Mouse (Mus musculus) hindbrain, embryonic 16.5 days (tissue): Measurements from ENCODE around the gene Ppp2r5e. TPM values are rescaled to one million over a fixed set of nuclear protein-coding genes. Genes with fewer than 3 reads are reported as not detected.

Experiments
- ATAC-seq: fragments of 200-750 bp; cut with Nextera tagmentation; 2 replicates; pipeline ENCODE4 v1.8.0; 2017; ENCODE audit warnings: moderate TSS enrichment, moderate library complexity
- H3K27ac ChIP-seq: fragments of 300-500 bp; sonication (generic); 2 replicates; pipeline ENCODE4 v1.5.1; 2014; ENCODE audit warnings: low read depth, mild to moderate bottlenecking, control low read depth, low read length, moderate library complexity
- H3K27me3 ChIP-seq: fragments of 300-500 bp; sonication (generic); replicated peaks from 2 replicates; pipeline ENCODE4 v1.6.1; 2014; ENCODE audit warnings: low read length; ENCODE audit not compliant: control insufficient read depth, insufficient read depth
- H3K36me3 ChIP-seq: fragments of 300-500 bp; sonication (generic); 2 replicates; pipeline ENCODE4 v1.6.1; 2014; ENCODE audit warnings: mild to moderate bottlenecking, low read length, moderate library complexity, mixed read lengths; ENCODE audit not compliant: control insufficient read depth, insufficient read depth
- H3K4me1 ChIP-seq: fragments of 300-500 bp; sonication (generic); 2 replicates; pipeline ENCODE4 v1.6.1; 2014; ENCODE audit warnings: low read depth, low read length; ENCODE audit not compliant: control insufficient read depth, insufficient read depth
- H3K4me2 ChIP-seq: fragments of 300-500 bp; sonication (generic); 2 replicates; pipeline ENCODE4 v1.6.1; 2014; ENCODE audit warnings: mild to moderate bottlenecking, low read length, control low read depth, moderate library complexity
- H3K4me3 ChIP-seq: fragments of 300-500 bp; sonication (generic); 2 replicates; pipeline ENCODE4 v1.5.1; 2014; ENCODE audit warnings: mild to moderate bottlenecking, low read length, control low read depth, moderate library complexity
- H3K9ac ChIP-seq: fragments of 300-500 bp; sonication (generic); 2 replicates; pipeline ENCODE4 v1.6.1; 2014; ENCODE audit warnings: low read depth, mild to moderate bottlenecking, control low read depth, low read length, moderate library complexity
- H3K9me3 ChIP-seq: fragments of 300-500 bp; sonication (generic); 2 replicates; pipeline ENCODE4 v1.6.1; 2014; ENCODE audit warnings: mild to moderate bottlenecking, low read length, moderate library complexity; ENCODE audit not compliant: control insufficient read depth
- WGBS: fragments of 180-500 bp; shearing (Covaris S2); extraction: QIAGEN DNeasy Blood & Tissue Kit; methylation state at CpG from one replicate; pipeline ENCODE4 v1.1.7; 2014; 5-methylcytosine and 5-hydroxymethylcytosine counted together
- polyA plus RNA-seq: library from polyadenylated mRNA; unstranded; fragments of >200 nt; fragmentation: Nextera tagmentation; extraction: Ambion mirVana; gene quantifications from 2 replicates; pipeline ENCODE4 v1.2.1, GENCODE M21; 2015

Ppp2r5e gene
- polyA plus RNA-seq, 1 experiment from 2014 or later, result 14.5 TPM

- no peak overlapping the region for H3K4me2 ChIP-seq
- H3K4me3 ChIP-seq, result no peak overlapping the region
- H3K36me3 ChIP-seq, result no peaks in the 10 kb centered on the region
- no peaks in the 10 kb centered on the region for H3K9me3 ChIP-seq
- no peak overlapping the region for H3K27ac ChIP-seq
- H3K9ac ChIP-seq, result no peak overlapping the region
- no peak for ATAC-seq
- H3K4me1 ChIP-seq, result peaks cover 5% of the 10 kb centered on the region
- 93% methylated on average over 10 of the region's 10 CpGs for WGBS
- H3K27me3 ChIP-seq, result no peaks in the 10 kb centered on the region
Observed at GRCm38 (mm10) chr12:75519181-75519940, 76.7 kb downstream of the Ppp2r5e start.

GRCm38 (mm10) chr12:75515301-75515906, 80.6 kb downstream of the Ppp2r5e start:
- H3K4me2 ChIP-seq, result no peak overlapping the region
- peaks cover 2% of the 10 kb centered on the region; the same call in 1 of the 2 replicates for H3K4me1 ChIP-seq
- no peak overlapping the region for H3K9ac ChIP-seq
- no peaks in the 10 kb centered on the region for H3K27me3 ChIP-seq
- ATAC-seq, result no peak
- H3K4me3 ChIP-seq, result no peak overlapping the region
- H3K36me3 ChIP-seq, result no peaks in the 10 kb centered on the region
- no peak overlapping the region for H3K27ac ChIP-seq
- no peaks in the 10 kb centered on the region for H3K9me3 ChIP-seq
- 48% methylated on average over 10 of the region's 10 CpGs for WGBS

GRCm38 (mm10) chr12:75511520-75511919, 84.5 kb downstream of the Ppp2r5e start:
- H3K9ac ChIP-seq, result no peak overlapping the region
- H3K4me2 ChIP-seq, result no peak overlapping the region
- no peak overlapping the region for H3K27ac ChIP-seq
- H3K27me3 ChIP-seq, result no peaks in the 10 kb centered on the region
- 92% methylated on average over 2 of the region's 2 CpGs for WGBS
- ATAC-seq, result no peak
- no peaks in the 10 kb centered on the region for H3K36me3 ChIP-seq
- no peak overlapping the region for H3K4me3 ChIP-seq
- H3K4me1 ChIP-seq, result no peaks in the 10 kb centered on the region
- no peaks in the 10 kb centered on the region for H3K9me3 ChIP-seq

- H3K9ac ChIP-seq, result no peak overlapping the region
- no peaks in the 10 kb centered on the region for H3K36me3 ChIP-seq
- no peaks in the 10 kb centered on the region for H3K4me1 ChIP-seq
- no peaks in the 10 kb centered on the region for H3K9me3 ChIP-seq
- no peak overlapping the region for H3K4me2 ChIP-seq
- ATAC-seq, result no peak
- WGBS, result 68% methylated on average over 6 of the region's 6 CpGs
- H3K4me3 ChIP-seq, result no peak overlapping the region
- H3K27me3 ChIP-seq, result no peaks in the 10 kb centered on the region
- no peak overlapping the region for H3K27ac ChIP-seq
Observed at GRCm38 (mm10) chr12:75504991-75505650, 90.9 kb downstream of the Ppp2r5e start.

- no peaks in the 10 kb centered on the region for H3K9me3 ChIP-seq
- ATAC-seq, result no peak
- WGBS, result 77% methylated on average over 4 of the region's 4 CpGs
- H3K36me3 ChIP-seq, result no peaks in the 10 kb centered on the region
- no peak overlapping the region for H3K9ac ChIP-seq
- no peaks in the 10 kb centered on the region for H3K4me1 ChIP-seq
- no peak overlapping the region for H3K4me2 ChIP-seq
- no peak overlapping the region for H3K4me3 ChIP-seq
- no peaks in the 10 kb centered on the region for H3K27me3 ChIP-seq
- H3K27ac ChIP-seq, result no peak overlapping the region
Observed at GRCm38 (mm10) chr12:75502664-75503063, 93.4 kb downstream of the Ppp2r5e start.

GRCm38 (mm10) chr12:75497698-75498097, 98.3 kb downstream of the Ppp2r5e start:
- no peak overlapping the region for H3K4me3 ChIP-seq
- WGBS, result 100% methylated on average over 1 of the region's 1 CpGs
- H3K27me3 ChIP-seq, result no peaks in the 10 kb centered on the region
- H3K9ac ChIP-seq, result no peak overlapping the region
- ATAC-seq, result no peak
- no peaks in the 10 kb centered on the region for H3K36me3 ChIP-seq
- H3K9me3 ChIP-seq, result no peaks in the 10 kb centered on the region
- H3K4me2 ChIP-seq, result no peak overlapping the region
- H3K4me1 ChIP-seq, result no peaks in the 10 kb centered on the region
- H3K27ac ChIP-seq, result no peak overlapping the region

DNA sequence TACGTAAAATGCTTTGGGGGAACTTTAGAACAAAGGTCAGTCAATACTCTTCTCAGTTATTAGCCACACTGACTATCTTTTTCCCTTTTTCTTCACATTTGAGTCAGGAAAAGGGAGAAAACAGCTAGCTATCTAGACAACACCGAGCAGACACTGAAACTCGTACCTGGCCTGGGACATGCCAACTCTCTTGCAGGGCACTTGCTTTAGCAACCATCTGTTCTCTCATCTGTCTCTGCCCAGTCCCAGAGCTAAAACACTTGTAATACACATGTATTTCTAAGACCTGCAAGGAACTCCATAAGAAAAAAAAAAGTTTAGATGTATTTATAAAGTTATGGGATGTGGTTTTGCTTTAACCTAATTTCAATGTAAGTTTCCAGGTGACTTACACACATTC, 100.4 kb downstream of the Ppp2r5e start:
- H3K27ac ChIP-seq, result no peak overlapping the region
- 88% methylated on average over 3 of the region's 3 CpGs for WGBS
- no peaks in the 10 kb centered on the region for H3K36me3 ChIP-seq
- no peak overlapping the region for H3K4me3 ChIP-seq
- H3K9ac ChIP-seq, result no peak overlapping the region
- no peaks in the 10 kb centered on the region for H3K9me3 ChIP-seq
- H3K4me2 ChIP-seq, result no peak overlapping the region
- H3K27me3 ChIP-seq, result no peaks in the 10 kb centered on the region
- no peaks in the 10 kb centered on the region for H3K4me1 ChIP-seq
- ATAC-seq, result no peak

DNA sequence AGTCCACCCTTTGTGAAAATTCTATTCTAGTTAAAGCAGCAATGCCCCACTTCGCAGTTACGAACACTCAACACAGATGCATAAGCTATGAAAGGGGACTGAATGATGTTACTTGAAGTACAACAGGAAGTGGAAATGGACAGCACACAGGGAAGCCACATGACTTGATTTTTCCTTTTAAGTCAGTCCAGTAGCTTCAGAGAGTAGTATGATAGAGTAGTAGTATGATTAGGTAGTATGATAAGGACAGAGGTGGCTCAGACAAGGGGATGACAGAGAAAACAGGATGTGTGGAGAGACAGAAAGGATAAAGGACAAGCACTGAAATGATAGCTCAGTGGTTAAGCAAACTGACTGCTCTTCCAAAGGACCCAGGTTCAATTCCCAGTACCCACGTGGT, 101.4 kb downstream of the Ppp2r5e start:
- no peak for ATAC-seq
- Histone ChIP-seq H3K4me2 (no peak overlapping the region), H3K4me3 (no peak overlapping the region), H3K36me3 (no peaks in the 10 kb centered on the region), H3K9ac (no peak overlapping the region), H3K27ac (no peak overlapping the region), H3K9me3 (no peaks in the 10 kb centered on the region), H3K27me3 (no peaks in the 10 kb centered on the region), H3K4me1 (no peaks in the 10 kb centered on the region)
- WGBS, result 93% methylated on average over 3 of the region's 3 CpGs

GRCm38 (mm10) chr12:75492549-75493327, 103.3 kb downstream of the Ppp2r5e start:
- ATAC-seq, result no peak
- H3K4me3 ChIP-seq, result no peak overlapping the region
- H3K4me1 ChIP-seq, result no peaks in the 10 kb centered on the region
- no peaks in the 10 kb centered on the region for H3K27me3 ChIP-seq
- H3K27ac ChIP-seq, result no peak overlapping the region
- H3K36me3 ChIP-seq, result no peaks in the 10 kb centered on the region
- H3K9me3 ChIP-seq, result no peaks in the 10 kb centered on the region
- H3K4me2 ChIP-seq, result no peak overlapping the region
- WGBS, result 78% methylated on average over 3 of the region's 3 CpGs
- no peak overlapping the region for H3K9ac ChIP-seq
